Mouse (Mus musculus) cerebellum, adult 11-12 months (tissue): ENCODE measurements around the gene Synrg.
A peak's percentile ranks its signal among the peaks of the same experiment; 100 is the strongest.

Experiments
- DNase-seq: peaks from one replicate; pipeline ENCODE4 v3.0.0; 2022

Gene Synrg

DNA sequence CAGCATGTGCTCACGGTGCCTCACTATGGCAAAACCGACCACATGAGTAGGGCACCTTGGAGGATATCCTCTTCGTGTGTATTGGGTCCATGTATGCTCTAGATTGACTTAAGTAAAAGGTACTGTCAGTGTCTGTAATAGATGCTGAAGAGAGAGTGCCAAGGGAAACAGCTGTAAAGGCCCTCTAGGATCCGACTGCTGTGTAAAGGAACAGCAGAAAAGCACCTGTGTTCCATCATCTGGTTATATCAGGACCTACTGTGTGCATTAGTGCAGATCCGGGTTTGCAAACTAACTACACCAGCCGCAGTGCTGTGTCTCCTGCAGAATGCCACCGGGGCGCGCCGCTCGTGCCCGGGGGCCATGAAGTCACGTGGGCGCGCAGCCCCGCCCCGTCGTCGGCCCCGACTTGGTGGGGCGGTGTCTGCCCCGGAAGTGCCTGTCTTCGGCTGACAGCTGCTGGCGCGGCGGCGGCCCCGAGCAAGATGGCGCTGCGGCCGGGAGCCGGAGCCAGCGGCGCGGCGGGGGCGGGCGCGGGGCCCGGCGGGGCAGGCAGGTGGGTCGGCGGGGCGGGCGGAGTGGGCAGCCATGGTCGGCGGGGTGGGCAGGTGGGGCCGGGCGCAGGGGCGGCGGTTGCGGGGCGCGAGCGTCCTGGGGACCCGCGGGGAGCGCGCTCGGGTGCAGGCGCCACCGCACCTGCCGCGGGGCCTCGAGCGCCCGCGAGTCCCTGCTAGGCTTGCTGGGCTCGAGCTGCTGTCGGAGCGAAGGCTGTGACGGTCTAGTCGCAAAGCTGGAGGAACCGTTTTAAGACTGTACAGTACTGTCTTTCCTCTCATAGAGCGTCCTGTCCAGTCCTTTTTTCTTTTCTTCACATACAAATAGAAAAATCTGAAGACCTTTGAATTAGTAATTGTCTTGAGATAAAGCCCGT lies at the start of gene Synrg:
Synrg (plus strand) TSS at position 438 of the 931 bp plus-strand sequence.
- peak; percentile 93 for DNase-seq

DNA sequence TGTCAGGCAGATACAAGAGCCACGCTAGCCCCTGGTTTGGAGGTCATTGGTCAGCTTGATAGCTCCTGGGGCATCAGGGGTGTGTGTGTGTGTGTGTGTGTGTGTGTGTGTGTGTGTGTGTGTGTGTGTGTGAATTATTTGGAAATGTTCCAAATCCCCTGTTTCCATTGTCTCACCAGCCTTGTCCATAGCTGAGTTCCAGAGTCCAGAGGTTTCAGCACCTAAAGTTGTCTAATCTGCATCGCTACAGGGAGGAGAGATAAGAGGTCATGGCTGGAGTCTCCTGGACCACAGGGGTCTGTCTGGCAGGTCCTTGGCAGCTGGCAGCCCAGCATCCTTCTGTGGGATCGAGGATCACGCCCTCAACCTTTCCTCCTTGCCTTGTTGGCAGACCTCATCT lies 49.7 kb upstream of the Synrg start:
- DNase-seq: no peak

DNA sequence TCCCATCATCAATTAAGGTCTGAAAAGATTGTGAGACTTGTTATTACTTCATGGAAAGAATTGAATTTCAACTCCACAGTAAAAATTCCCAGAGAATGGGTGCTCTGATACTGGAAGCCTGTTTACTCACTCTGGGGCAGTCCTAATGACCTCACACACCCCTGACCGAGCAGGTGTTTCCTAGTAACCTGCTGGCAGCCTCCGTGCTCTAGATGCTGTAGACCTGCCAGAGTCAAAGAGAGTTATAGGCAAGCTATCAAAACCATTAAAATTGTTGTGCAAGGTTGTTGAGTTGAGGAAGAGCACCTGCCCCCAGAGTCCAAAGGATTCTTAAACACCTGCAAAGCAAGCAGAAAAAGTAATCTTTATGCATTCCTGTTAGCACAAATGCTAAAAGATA lies 41.6 kb upstream of the Synrg start:
- no peak for DNase-seq

DNA sequence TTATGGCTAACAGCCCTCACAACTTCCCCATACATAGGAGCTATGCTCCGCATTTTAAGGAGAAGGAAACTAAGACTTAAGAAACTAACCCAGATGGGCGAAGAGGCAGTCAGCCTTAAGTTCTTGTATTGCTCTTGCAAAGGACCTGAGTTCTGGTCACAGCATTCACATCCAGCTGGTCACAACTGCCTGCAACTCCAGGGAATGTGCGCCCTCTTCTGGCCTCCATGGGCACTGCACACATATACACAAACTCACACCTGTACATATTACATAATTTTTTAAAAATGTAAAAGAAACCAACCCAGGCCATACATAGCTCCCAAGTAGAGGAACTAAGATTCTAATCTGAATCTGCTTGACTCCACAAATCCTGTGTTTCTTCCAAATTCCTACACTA lies 37.1 kb upstream of the Synrg start:
- no peak for DNase-seq

DNA sequence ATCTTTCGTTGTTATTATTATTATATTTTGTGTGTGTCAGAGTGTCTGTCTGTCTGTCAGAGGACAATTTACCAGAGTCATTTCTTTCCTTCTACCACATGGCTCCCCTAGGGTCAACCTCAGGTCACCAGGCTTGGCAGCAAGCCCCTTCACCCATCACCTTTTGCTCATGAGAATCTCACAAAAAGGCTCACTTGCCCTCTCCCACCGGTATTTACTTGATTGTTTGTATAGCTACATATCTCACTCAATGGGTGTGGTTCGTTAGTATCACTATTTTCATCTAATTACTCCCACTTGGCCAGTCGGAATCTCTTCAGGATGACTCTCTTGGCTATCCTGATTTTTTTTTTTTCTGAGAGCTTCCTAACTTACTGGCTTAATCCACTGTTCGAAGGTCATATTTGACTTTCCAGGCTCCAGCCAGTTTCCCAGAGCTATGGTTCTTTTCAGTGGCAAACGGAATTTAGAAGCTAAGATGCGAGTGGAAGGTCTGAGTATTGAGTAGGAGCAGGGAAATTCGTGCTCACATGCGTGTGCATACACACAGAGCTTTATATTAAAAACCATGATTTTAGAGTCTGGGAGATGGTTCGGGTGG lies 31.6 kb upstream of the Synrg start:
- no peak for DNase-seq

DNA sequence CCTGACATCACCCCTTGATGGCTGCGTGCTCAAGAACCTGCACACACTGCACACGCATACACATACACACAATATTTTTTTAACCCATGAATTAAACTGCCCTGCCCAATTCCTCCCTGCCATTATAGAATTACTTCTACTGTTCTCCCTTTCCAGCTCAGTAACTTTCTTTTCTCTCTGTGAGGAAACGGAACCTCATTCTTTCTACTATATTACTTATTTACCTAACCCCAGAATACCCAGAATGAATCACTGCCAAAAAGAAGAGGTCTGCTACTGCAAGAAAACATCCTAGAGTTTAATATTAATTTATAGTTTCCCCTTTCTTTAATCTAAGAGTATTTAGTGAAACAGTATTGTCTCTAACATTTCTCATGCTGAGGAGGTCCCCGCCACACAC lies 30.9 kb upstream of the Synrg start:
- no peak for DNase-seq

DNA sequence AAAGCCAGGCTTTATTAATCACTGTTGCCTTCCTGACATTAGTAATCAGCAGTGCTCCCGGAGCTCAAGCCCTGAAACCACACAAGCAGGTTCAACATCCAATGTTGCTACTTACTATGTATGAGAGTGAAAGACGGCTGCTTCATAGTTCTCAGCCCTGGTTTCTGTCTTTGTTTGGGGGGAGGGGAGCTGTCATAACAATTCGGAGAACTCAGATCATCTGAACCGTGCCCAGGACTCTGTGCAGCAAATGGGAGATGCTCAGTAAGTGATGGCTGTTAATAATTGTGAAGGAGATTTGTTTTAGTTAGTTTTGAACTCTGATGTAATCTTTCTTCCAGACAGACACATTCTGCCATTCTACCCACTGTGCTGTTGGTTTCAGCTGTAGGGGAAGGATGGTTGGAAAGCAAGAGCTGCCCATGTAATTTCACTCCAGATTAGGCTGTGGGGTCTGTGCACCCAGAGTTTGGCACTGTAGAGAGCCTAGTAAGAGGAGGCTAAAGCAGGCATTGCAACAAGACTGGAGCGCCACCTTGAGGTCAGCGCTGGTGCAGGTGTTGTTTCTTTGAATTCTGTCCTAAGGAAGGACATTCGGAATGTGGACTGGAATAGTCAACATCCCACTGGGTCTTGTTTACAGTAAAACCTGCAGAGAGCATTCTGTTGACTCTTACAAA lies 28.1 kb upstream of the Synrg start:
- DNase-seq: peak; percentile 35

DNA sequence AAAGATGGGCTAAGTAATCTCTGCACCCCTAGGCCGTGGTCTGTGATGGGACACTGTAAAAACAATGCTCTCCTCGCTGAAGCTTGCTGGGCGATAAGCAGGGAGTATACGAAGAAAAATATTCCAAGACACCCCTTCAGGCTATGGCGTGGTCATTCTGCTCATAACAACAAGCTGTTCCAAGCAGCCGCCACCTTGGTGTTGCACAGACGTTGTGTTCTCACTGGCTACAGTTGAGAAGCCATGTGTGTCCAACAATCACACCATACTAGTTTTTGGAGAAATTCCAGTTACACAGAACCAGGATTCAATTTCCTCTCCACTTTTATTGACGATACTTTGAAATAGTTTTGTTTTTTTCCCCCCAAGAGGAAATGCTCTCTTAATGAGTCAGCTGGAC lies 25.7 kb upstream of the Synrg start:
- no peak for DNase-seq

DNA sequence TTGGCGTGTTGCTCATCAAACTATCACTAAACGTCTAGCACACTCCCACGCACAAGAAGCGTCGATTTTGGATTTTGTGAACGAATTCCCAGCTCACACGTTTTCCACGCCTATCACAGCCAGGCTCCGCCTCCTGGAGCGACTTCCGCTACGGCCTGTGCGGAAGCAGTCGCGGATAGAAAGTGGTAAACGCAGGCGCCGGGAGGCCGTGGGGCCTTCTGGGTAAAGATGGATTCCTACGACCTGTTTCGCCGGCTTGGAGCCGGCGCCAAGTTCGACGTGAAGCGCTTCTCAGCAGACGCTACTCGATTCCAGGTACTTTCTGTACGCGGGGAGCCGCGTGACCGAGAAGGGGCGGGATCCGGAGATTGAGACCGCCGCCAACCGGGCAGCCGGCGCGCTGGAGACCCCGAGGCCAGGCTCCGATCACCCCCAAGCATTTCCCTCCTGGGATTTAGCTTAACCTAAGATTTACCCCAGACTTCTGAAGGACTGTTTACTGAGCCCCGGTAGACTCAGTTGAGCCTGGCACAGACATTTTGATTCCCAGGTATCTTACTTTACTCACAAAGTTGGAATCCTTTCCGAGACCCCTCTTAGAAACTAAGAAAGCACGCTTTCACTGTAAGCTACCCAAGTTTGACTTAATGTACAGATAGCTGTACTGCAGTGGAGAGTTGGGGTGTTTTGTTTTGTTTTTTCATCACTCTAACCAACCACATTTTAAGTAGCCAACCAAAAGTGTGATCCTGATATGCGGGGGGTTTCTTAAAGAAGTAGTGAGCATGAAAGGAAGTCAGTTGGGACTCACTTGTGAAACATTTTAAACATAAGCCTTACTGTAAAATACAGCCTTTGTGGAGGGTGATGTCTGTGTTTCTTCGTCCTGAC lies 22.0 kb upstream of the Synrg start, which contains the start of gene Ddx52:
Ddx52 (plus strand) TSS at position 113 of the 891 bp plus-strand sequence.
- peak; percentile 85 for DNase-seq

DNA sequence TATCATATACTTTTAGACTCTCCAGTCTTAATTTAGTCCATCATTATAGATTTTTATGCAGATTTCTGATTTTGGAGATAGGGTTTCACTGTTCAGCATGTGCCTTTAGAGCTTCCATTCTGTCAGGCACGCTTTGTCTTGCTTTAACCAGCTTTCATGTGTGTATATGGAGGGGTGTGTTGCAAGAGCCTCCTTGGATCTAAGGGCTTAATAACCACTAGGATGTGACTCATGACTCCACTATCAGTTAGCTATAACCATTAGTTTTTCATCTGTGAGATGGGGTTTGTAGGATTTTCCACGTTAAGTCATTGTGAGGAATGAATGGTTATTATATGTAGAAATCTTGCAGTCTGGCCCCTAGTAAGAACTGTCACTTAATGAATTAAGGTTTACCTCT lies 7.4 kb upstream of the Synrg start:
- DNase-seq: no peak

DNA sequence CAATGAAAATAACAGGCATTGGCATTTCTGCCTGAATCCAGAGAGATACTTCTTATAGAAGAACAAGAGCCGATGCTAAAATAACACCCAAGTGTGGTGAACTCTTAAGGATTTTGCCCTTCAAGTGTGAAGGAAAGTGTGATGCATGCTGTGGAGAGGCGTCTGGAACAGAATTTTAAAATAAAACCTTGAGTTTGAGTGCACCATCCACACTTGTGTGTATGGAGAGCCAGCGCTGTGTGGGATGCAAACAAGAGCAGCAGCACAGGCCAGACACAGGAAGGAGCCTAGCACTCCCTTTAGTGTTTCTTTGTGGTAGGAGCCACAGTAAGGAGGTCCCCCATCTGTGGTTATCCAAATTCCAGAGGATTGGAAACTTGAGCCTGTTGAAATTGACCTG lies 2.2 kb upstream of the Synrg start:
- DNase-seq: no peak

DNA sequence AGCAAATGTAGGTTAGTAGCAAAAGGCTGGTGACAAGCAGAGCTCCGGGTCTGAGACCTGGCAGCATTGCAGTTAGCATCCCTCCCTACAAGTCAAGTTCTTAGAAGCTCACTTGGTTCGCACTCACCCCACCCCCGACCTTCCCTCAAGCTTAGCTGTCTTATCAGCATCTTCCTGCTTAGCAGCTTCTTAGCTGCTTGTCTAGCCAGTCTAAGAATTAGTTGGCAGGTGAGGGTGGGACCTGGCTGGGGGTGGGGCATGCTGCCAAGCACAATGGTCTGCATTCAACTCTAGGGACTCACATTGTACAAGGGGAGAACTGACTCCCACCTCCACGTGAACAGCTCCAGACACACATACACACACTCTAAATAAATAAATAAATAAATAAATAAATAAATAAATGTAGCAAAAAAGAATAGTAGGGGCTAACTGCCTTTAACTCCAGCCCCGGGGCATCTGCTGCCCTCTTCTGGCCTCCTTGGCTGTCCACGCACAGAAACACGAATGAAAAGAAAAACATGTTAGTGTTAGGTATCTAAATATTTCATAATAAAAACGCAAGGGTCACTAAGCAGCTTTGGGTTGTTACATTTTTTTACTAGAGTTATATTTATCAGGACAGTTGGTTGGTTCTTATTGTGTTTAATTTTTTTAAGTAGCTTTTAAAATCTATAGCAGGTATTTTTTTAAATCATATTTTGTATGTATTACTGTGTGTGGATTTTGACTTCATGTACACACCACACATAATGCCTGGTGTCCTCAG lies 3.4 kb downstream of the Synrg start:
- peak; percentile 7 for DNase-seq

DNA sequence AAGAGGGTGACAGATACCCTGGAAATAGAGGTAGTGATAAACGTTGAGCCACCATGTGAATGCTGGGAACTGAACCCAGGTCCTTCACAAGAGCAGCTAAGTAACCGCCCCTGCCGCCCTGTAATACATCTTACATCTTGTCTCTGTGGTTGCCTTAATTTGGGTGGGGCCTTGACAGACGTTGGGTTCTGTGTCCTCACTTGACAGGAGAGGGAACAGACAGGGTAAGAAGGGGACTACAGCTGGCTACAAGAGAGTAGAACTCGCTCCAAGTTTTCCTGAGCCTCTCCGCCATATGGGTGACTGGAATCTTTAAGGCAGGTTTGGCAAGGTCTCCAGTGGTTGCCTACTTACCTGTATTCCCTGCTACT lies 4.0 kb downstream of the Synrg start:
- DNase-seq: no peak

DNA sequence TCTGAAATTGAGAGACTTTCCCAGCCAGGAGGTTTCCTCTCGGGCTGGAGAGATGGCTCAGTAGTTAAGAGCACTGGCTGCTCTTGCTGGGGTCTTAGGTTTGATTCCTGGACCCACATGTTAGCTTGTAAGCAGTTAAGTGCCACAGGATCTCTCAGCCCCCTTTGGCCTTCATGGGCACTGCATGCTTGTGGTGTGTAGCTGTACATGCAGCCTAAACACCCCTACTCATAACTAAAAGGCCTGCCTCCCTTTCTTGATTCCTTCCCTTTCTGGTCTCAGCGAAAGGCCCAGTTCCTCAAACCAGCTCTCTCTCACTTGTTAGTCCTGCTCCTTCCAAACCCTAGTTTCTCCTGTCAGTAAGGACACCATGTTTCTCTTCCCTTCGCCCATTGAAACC lies 4.8 kb downstream of the Synrg start:
- no peak for DNase-seq

DNA sequence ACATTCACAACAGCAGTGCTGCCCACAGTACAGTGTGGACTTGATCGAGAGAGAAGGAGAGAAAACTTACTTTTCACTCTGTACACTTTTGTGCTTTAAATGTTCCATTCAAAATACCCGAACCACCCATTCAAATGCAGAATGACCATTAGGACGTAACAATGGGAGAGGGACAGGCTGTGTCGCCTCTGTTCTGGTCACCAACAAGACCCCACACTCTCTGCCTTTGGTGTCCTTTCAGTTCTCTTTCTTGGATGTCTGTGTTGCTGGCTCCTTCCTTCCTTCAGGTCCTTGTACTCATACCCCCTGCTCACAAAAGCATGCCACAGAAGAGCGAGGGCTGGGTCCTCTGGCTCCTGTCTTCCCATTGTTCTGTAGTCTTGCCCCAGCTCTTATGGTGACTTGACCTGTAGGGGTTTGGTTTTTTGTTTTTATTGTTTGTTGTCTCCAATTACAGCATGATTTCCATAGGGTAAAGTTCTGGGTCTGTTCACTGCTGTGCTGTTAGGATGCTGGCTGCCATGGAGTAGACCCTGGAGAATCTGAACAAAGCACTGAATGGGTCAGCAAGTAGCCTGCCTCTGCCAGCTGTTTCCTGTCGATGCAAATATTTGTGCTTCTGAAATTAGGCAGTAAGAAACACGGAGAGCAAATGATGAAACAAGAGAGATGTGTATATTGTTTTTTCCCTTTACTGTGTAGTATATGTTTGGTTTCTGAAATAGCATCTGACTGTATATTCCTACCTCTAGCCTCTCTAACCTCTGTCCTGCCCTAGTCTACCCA lies 10.5 kb downstream of the Synrg start:
- DNase-seq: no peak

DNA sequence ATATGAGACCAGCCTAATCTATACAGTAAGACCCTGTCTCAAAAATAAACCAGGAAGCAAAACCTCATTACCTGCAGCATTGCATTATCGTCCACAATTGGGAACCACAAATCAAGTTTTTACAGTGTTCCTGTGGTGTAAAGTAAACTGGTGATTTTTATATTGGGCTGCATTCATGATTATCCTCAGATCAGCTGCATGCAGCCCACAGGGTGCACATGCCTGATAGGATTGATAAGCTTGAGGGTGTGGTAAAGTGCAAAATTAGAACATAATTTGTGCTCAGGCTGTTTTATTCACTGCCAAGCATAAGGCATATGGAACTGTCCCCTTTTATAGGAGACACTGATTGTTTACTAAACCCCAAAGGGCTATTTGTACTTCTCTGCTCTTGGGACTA lies 11.3 kb downstream of the Synrg start:
- no peak for DNase-seq

DNA sequence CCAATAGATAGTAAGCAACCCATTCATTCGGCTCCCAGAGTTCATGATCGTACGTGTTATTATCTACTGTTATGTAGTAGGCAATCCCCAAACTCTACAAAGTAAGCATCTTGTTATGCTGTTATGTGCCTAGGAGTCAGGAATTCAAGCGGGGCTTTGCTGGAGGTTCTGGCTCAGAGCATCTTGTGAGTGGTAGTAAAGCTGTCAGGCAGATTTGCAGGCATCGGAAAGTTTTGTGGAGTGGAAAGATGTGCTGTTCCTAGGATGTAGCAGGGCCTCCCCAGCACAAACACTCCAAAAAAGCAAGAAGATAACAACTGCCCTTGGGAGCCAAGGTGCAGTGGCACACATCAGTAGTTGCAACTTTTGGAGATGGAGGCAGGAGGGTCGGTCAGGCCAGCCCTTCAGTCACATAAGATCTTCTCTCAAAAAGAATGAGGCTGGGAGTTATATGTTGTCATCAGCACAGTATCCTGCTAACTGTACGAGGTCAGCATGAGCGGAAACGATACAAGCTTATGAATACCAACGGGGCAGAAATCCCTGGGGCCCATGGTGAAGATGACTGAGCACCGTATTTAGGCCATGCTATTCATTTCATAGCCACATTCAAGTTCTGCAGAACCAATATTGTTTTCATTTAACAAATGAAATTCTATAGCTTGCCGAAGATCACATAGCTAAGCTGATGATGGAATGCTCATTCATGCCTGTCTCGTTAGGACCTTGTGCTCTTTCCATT lies 12.2 kb downstream of the Synrg start:
- no peak for DNase-seq

DNA sequence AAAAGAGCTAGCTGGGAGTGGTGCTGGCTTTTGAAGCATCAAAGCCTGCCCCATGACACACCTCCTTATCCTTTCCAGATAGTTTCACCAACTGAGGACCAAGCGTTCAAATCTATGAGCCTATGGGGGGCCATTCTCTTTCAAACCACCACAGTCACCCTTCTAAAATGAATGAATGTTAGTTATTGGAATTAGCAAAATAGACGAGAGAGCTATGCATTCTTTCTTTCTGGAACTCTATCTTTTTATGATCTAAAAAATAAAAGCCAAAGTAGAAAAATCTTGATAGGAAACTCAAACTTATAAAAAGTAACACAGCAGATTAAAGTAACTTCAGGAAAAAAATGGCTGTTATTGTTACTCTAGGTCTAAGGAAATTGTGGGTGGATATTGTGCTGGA lies 13.6 kb downstream of the Synrg start:
- no peak for DNase-seq

DNA sequence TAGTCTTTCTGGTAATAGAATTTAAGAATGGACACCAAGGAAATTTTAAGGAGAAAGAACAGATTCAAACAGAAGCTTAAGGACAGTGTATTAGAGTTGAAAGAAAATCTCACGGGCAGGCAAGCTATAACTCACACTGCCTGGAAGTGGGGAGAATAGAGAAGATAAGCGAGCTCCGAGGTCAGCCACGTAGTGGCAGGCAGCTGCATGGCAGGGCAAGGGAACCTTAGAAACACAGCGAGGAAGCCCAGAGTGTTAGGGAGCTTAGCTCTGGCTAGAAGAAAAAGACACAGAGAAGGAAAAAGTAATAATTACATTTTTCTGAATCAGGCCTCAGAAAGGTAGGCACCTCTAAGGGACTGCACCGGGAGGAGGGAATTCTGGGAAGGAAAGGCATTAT lies 15.8 kb downstream of the Synrg start:
- no peak for DNase-seq

DNA sequence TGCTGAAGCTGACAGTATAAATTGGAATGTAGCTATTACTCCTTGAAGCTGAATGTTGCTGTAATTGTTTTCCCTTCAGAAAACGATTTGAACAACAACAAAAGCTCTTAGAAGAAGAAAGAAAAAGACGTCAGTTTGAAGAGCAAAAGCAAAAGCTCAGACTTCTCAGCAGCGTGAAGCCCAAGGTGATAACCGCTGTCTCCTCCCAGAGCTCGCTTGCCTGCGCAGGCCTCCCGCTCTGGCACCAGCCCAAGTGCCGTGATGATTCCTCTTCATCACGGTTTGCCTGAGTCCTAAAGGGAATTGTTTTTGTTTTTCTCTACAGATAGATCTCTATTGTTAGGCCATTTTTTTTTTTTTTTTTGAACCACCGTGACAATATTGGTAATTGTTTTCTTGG lies 17.1 kb downstream of the Synrg start:
- no peak for DNase-seq

DNA sequence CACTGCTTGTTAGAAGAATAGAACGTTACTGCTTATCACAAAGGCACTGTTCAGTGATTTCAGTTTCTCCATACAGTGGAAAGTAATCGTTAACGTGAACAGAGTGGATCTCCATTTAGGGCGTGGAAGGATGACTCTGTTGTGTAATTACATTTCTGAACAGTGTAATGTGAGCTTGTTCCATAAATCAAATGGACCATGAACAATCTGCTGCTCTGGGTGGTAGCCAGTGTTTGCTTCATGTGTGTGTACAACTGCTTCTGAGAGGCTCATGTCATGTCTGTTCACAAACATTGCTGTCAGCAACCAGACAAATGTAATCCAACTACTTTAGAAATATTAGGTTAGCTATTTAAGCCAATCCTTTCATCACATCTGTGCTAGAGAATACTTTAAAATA lies 27.5 kb downstream of the Synrg start:
- peak; percentile 22 for DNase-seq
